Mouse (Mus musculus): Measurements from ENCODE around the gene Trappc4. TPM values are rescaled to one million over a fixed set of nuclear protein-coding genes. Genes with fewer than 3 reads are reported as not detected.
"Not testable (repeated sequence)": the region's sequence is repeated elsewhere in the genome, so short reads cannot be mapped to it uniquely, and the experiment has no call there.

Trappc4 gene
- total RNA-seq (2015; ENCODE audit: low replicate concordance) (19.5 and 34.8 TPM in 2 replicates), total RNA-seq (2017; ENCODE audit: low replicate concordance) (5.8 and 52.0 TPM in 2 replicates)

DNA sequence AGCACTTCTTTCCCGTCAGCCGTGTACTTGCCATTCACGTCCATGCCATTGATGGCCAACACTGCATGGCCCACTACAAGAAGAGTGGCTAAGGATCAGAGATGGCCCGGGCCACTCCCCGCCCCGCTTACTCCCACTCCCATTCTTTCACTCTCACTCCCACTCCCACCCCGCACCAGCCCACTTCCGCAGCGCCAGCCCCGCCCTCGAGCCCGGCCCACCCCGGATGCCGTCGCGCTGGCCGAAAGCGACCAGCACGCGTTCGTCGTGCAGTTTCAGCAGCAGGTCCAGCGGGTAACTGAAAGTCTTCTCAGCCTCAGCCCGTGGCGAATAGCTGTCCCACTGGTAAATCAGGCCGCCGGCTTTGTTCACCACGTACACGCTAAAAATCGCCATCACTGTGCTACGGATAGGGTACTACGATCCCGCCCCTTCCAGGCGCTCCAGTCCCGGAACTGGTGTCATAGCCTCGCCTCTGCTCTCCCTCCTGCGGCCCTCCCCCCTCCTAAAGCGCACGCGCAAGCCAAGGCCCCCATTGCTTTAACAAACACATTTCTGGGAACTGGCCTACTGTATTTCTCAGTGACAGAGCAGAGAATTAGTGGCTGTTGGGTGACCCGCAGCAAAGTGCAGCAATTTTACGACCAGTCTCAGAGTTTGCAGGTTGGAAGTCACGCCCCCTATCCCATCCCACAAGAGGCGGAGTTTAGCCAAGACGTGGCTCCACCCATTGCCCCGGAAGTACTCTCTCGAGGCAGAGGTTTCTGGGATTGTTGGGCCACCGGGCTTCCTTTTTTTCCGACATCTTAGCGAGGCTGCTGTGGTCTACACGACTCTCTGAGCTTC lies at the start of gene Trappc4, which contains the start of gene Rps25:
TSS of gene Trappc4 (minus strand) at position 695 of the 846 bp plus-strand sequence.
TSS of gene Rps25 (plus strand) at position 234 of the 846 bp plus-strand sequence.
- peak; percentile 97 for ATAC-seq (replicated peaks; ENCODE audit: low FRiP score, poor library complexity, severe bottlenecking)

- no peak for ATAC-seq (replicated peaks; ENCODE audit: low FRiP score, poor library complexity, severe bottlenecking)
These were observed 47.5 kb upstream of the Trappc4 start, which contains the start of gene Upk2 for GRCm38 (mm10) chr9:44454891-44455220. Gene Upk2, minus strand, starts transcription at chr9:44454976.

DNA sequence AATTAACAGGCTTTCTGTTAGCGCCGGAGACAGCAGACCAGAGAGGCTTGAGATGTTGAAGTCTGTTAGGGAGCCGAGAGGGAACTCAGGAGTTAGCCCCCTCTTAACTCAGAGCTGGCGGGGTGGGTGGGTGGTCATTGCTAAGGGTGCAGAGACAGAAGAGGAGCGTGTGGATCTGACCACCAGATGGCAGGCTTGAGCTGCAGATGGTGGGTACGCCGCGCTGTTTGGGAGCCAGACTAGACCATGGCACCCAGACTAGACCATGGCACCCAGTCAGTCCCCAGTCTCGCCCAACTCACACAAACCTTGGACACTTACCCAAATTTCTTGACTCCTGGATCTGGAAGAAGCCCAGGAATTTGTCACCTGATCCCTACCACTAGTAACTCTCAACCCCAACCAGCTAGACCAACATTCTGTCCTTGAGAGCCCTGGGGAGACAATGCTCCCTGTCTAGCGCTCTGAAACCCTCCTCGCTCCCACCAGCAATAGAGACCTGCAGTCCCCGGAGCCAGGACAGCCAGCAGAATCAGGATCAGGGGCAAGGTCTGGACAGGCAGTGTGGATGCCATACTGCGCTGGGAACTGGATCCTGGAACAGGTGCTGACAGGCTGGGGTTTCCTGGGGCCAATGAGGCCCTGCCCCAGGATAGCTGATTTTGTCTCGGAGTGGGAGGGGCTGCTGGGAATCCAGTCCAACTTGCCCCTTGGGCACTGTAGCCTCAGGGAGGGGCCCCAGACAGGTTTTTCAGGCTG lies 46.9 kb upstream of the Trappc4 start:
- ATAC-seq (replicated peaks; ENCODE audit: low FRiP score, poor library complexity, severe bottlenecking) = peak; percentile 67

DNA sequence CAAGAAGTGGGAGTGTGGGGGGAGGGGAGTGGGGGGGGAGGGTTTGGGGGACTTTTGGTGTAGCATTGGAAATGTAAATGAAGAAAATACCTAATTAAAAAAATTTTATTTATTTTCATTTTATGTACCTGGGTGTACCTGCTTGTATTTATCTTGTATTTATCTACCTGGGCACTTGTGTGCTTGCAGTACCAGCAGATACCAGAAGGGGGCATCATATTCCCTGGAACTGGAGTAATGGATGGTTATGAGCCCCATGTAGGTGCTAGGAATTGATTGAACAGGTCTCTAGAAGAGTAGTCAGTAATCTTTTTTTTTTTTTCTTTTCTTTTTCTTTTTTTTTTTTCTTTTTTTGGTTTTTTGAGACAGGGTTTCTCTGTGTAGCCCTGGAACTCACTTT lies 43.0 kb upstream of the Trappc4 start:
- ATAC-seq (replicated peaks; ENCODE audit: low FRiP score, poor library complexity, severe bottlenecking) = no peak

- ATAC-seq (replicated peaks; ENCODE audit: low FRiP score, poor library complexity, severe bottlenecking) = not testable (repeated sequence)
These were observed 37.1 kb upstream of the Trappc4 start for GRCm38 (mm10) chr9:44444402-44445025.

DNA sequence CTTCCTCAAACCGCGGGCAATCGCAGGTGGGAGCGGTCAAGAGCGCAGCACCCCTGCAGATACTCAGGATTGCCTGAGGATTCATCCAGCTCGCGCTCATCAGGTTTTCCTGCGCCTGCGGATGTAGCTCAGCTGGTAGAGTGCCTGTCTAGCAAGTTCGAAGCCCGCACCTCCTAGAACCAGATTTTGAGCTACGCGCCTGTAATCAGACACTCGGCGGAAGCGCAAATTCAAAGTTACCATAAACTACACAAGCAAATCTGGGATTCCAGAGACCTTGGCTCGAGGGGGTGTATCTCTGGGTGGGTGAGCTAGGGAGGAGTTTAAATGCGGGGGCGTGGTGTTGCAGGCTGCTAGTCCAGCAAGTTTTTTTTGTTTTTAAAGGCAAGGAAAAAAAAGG lies 33.6 kb upstream of the Trappc4 start, which contains the start of gene Foxr1:
TSS of gene Foxr1 (minus strand) at position 176 of the 400 bp plus-strand sequence.
- ATAC-seq (replicated peaks; ENCODE audit: low FRiP score, poor library complexity, severe bottlenecking) = no peak

- no peak for ATAC-seq (replicated peaks; ENCODE audit: low FRiP score, poor library complexity, severe bottlenecking)
These were observed 28.3 kb upstream of the Trappc4 start for GRCm38 (mm10) chr9:44435747-44436146.

- ATAC-seq (replicated peaks; ENCODE audit: low FRiP score, poor library complexity, severe bottlenecking) = no peak
These were observed 25.3 kb upstream of the Trappc4 start for GRCm38 (mm10) chr9:44432577-44433185.

GRCm38 (mm10) chr9:44423576-44423975 lies 16.2 kb upstream of the Trappc4 start:
- ATAC-seq (replicated peaks; ENCODE audit: low FRiP score, poor library complexity, severe bottlenecking) = no peak

- ATAC-seq (replicated peaks; ENCODE audit: low FRiP score, poor library complexity, severe bottlenecking) = no peak
These were observed 13.0 kb upstream of the Trappc4 start for GRCm38 (mm10) chr9:44420280-44420898.

- not testable (repeated sequence) for ATAC-seq (replicated peaks; ENCODE audit: low FRiP score, poor library complexity, severe bottlenecking)
These were observed 12.3 kb upstream of the Trappc4 start for GRCm38 (mm10) chr9:44419730-44420129.

DNA sequence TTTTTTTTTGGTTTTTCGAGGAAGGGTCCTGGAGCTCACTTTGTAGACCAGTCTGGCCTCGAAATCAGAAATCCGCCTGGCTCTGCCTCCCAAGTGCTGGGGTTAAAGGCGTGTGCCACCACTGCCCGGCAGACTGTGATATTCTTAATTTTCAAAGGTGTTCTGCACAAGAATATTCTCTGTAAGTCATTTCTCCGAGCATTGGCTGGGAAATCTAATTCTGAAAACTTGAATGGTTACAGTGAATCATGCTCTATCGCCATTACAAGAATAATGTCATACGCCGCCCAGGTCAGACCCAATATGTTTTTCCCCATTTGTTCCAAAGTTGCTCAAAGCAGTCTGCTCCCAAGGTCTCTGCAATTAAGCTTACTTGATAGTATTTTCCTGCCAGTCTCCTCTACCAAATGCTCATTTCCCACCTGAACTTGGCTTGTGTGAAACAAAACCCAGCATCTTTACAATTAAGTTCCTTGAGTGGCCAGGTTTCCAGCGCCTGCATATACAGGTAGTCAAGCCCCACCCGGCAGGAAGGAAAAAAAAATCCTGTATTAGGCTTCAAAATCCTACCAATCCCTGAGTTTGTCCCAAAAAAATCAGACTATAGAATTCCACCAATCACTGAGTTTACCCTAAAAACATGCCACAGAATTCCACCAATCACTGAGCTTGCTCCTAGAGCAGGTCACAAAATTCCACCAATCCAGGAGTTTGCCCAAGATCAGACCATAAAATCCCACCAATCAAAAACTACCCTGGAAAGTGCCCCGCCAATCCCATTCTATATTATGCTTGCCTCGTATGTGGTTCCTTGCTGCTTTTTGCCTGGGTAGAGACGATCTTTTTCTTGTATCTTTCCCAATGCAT lies 11.4 kb upstream of the Trappc4 start, which contains the start of gene Ccdc84:
TSS of gene Ccdc84 (minus strand) at position 51 of the 867 bp plus-strand sequence.
- no peak for ATAC-seq (replicated peaks; ENCODE audit: low FRiP score, poor library complexity, severe bottlenecking)

GRCm38 (mm10) chr9:44417892-44418363 lies 10.5 kb upstream of the Trappc4 start:
- peak; percentile 97 for ATAC-seq (replicated peaks; ENCODE audit: low FRiP score, poor library complexity, severe bottlenecking)

DNA sequence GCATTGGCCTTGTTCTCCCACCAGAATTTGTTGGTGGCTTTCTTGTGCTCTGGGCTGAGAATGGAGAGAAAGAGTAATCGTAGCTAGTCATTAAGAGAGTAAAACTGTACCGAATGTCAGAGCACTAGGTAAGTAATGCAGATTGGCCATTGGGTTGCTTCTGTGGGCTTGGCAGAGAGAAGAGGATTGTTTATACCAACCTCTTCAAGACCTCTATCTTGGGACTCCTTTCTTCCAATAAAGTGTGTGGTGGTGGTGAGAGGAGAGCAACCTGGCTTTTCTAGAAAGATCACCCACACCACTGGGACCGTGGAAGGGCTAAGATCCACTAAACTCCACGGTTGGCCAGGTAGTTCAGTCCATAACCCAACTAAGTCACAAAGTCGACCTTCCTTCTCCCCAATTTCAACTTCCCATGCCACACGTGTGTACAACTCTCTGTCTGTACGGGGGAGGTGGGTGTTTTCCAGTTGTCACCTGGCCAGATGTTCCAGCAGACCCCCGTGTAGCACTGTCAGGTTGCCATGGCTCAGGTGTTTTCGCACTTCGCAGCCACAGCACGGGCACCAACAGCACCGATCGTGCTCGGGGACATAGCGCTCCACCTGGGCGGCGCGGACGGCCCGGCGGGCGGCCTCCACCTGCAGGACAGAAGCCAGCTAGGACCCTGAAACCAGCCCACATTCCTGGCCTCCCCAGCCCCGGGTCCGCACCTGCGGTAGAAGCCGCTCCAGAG lies 9.9 kb upstream of the Trappc4 start:
- ATAC-seq (replicated peaks; ENCODE audit: low FRiP score, poor library complexity, severe bottlenecking) = peak; percentile 72

GRCm38 (mm10) chr9:44412781-44413180 lies 5.4 kb upstream of the Trappc4 start:
- ATAC-seq (replicated peaks; ENCODE audit: low FRiP score, poor library complexity, severe bottlenecking) = no peak

- ATAC-seq (replicated peaks; ENCODE audit: low FRiP score, poor library complexity, severe bottlenecking) = no peak
These were observed 4.9 kb upstream of the Trappc4 start for GRCm38 (mm10) chr9:44412306-44412705.

DNA sequence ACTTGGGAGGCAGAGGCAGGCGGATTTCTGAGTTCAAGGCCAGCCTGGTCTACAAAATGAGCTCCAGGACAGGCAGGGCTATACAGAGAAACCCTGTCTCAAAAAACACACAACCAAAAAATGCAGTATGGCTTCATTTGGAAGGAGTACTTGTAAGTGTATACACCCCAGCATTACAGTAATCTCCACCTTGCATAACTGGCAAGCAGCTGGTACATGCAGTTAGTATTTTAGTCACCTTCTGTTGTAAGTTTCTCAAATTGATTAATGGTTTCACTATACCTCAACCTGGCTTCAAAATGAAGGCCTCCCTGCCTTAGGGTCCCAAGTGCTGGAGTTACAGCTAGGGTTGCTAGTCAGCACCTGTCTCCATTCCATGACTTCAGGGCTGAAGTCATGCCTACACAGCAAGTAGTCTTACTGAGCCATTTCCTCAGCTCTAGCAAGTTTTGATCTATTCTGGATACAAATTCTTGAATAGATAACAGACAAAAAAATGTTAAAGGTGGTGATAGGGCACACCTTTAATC lies 4.3 kb upstream of the Trappc4 start:
- no peak for ATAC-seq (replicated peaks; ENCODE audit: low FRiP score, poor library complexity, severe bottlenecking)
